Mouse (Mus musculus): ENCODE data around the gene Nadk2.

DNA sequence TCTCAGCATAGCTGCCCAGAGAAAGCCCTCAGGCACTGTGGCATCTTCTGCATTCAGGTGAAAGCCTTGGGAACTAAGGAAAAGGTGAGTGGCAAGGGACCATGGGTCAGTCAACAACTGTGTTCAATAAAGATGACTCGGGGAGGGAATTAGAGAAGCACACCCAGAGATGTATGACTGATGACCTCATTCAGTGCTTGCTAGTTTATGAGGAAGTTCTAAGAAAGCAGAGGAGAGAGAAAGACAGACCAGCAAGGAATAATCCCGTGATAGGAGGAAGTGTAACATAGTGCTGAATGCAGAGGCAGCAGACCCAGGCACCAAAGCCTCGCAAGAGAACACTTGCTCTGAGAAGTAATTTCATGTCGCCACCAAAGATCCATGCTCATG lies 60.4 kb downstream of the Nadk2 start:
- TF ChIP-seq MAX (IDR thresholded peaks at IDR 0.05) (no peak), CTCF (IDR thresholded peaks at IDR 0.05; ENCODE audit: control insufficient read depth, insufficient read depth, insufficient read length) (no peak), CEBPB (IDR thresholded peaks at IDR 0.05; ENCODE audit: low read depth) (no peak)
